Mouse (Mus musculus): ENCODE measurements around the gene Snu13. TPM values are rescaled to one million over a fixed set of nuclear protein-coding genes. Genes with fewer than 3 reads are reported as not detected.
A peak's percentile ranks its signal among the peaks of the same experiment; 100 is the strongest.

Gene Snu13
- polyA plus RNA-seq, 1 experiment from 2014 or later, result 285 TPM

- peak within 1 kb of the TSS; percentile 33 for H3K4me2 ChIP-seq (ENCODE audit: low read length)
- WGBS, result 24% methylated on average over 40 of the region's 40 CpGs
- no peaks in the 10 kb centered on the region for H3K9me3 ChIP-seq (ENCODE audit: control insufficient read depth, low read length)
- ATAC-seq, result no peak
- H3K27ac ChIP-seq (ENCODE audit: low read length), result no peak within 1 kb of the TSS
- no peak within 1 kb of the TSS for H3K9ac ChIP-seq (replicated peaks; ENCODE audit: low read depth, low read length)
- H3K27me3 ChIP-seq (replicated peaks; ENCODE audit: control insufficient read depth, insufficient read depth, low read length), result peaks cover 22% of the 10 kb centered on the region
- no peaks in the 10 kb centered on the region for H3K36me3 ChIP-seq (ENCODE audit: control insufficient read depth, insufficient read depth)
- H3K4me1 ChIP-seq (replicated peaks; ENCODE audit: control insufficient read depth, insufficient read depth, low read length), result peaks cover 4% of the 10 kb centered on the region; the same call in 1 of the 2 replicates
- peak within 1 kb of the TSS; percentile 11 for H3K4me3 ChIP-seq (replicated peaks; ENCODE audit: low read length)
These were observed 22.5 kb upstream of the Snu13 start, which contains the start of gene Mei1 for GRCm38 (mm10) chr15:82069898-82070297. Mei1 (plus strand) TSS chr15:82069996.

GRCm38 (mm10) chr15:82065511-82065910 is 18.1 kb upstream of the Snu13 start:
- Histone ChIP-seq H3K27me3 (replicated peaks; ENCODE audit: control insufficient read depth, insufficient read depth, low read length) (peaks cover 13% of the 10 kb centered on the region), H3K4me2 (ENCODE audit: low read length) (no peak overlapping the region), H3K27ac (ENCODE audit: low read length) (no peak overlapping the region), H3K4me3 (replicated peaks; ENCODE audit: low read length) (no peak overlapping the region), H3K36me3 (ENCODE audit: control insufficient read depth, insufficient read depth) (no peaks in the 10 kb centered on the region), H3K9me3 (ENCODE audit: control insufficient read depth, low read length) (no peaks in the 10 kb centered on the region), H3K4me1 (replicated peaks; ENCODE audit: control insufficient read depth, insufficient read depth, low read length) (peaks cover 4% of the 10 kb centered on the region; the same call in 1 of the 2 replicates), H3K9ac (replicated peaks; ENCODE audit: low read depth, low read length) (no peak overlapping the region)
- 17% methylated on average over 7 of the region's 7 CpGs for WGBS
- no peak for ATAC-seq

GRCm38 (mm10) chr15:82063909-82064308 is 16.5 kb upstream of the Snu13 start:
- WGBS, result 65% methylated on average over 14 of the region's 14 CpGs
- Histone ChIP-seq H3K36me3 (ENCODE audit: control insufficient read depth, insufficient read depth) (no peaks in the 10 kb centered on the region), H3K4me2 (ENCODE audit: low read length) (no peak overlapping the region), H3K4me1 (replicated peaks; ENCODE audit: control insufficient read depth, insufficient read depth, low read length) (no peaks in the 10 kb centered on the region), H3K27ac (ENCODE audit: low read length) (no peak overlapping the region), H3K27me3 (replicated peaks; ENCODE audit: control insufficient read depth, insufficient read depth, low read length) (no peaks in the 10 kb centered on the region; the same call in none of the 2 replicates), H3K9me3 (ENCODE audit: control insufficient read depth, low read length) (no peaks in the 10 kb centered on the region), H3K4me3 (replicated peaks; ENCODE audit: low read length) (no peak overlapping the region), H3K9ac (replicated peaks; ENCODE audit: low read depth, low read length) (no peak overlapping the region)
- no peak for ATAC-seq

GRCm38 (mm10) chr15:82058719-82059201 is 11.4 kb upstream of the Snu13 start, which contains the start of gene 4930407I10Rik:
4930407I10Rik (plus strand) TSS chr15:82059151.
- H3K36me3 ChIP-seq (ENCODE audit: control insufficient read depth, insufficient read depth), result no peaks in the 10 kb centered on the region
- peaks cover 2% of the 10 kb centered on the region; the same call in 1 of the 2 replicates for H3K27me3 ChIP-seq (replicated peaks; ENCODE audit: control insufficient read depth, insufficient read depth, low read length)
- H3K9me3 ChIP-seq (ENCODE audit: control insufficient read depth, low read length), result no peaks in the 10 kb centered on the region
- H3K27ac ChIP-seq (ENCODE audit: low read length), result no peak within 1 kb of the TSS
- no peak within 1 kb of the TSS for H3K9ac ChIP-seq (replicated peaks; ENCODE audit: low read depth, low read length)
- no peak for ATAC-seq
- no peak within 1 kb of the TSS for H3K4me3 ChIP-seq (replicated peaks; ENCODE audit: low read length)
- no peaks in the 10 kb centered on the region for H3K4me1 ChIP-seq (replicated peaks; ENCODE audit: control insufficient read depth, insufficient read depth, low read length)
- WGBS, result 68% methylated on average over 1 of the region's 1 CpGs
- H3K4me2 ChIP-seq (ENCODE audit: low read length), result no peak within 1 kb of the TSS

GRCm38 (mm10) chr15:82052544-82052943 is 5.1 kb upstream of the Snu13 start:
- no peaks in the 10 kb centered on the region for H3K9me3 ChIP-seq (ENCODE audit: control insufficient read depth, low read length)
- H3K27ac ChIP-seq (ENCODE audit: low read length), result no peak overlapping the region
- no peak overlapping the region for H3K4me3 ChIP-seq (replicated peaks; ENCODE audit: low read length)
- H3K9ac ChIP-seq (replicated peaks; ENCODE audit: low read depth, low read length), result no peak overlapping the region
- WGBS, result 72% methylated on average over 5 of the region's 5 CpGs
- H3K4me1 ChIP-seq (replicated peaks; ENCODE audit: control insufficient read depth, insufficient read depth, low read length), result 0 out of 2 replicates have a peak, but pooled peaks cover 2% of the 10 kb centered on the region
- peaks cover 2% of the 10 kb centered on the region; the same call in 1 of the 2 replicates for H3K27me3 ChIP-seq (replicated peaks; ENCODE audit: control insufficient read depth, insufficient read depth, low read length)
- ATAC-seq, result no peak
- no peaks in the 10 kb centered on the region for H3K36me3 ChIP-seq (ENCODE audit: control insufficient read depth, insufficient read depth)
- H3K4me2 ChIP-seq (ENCODE audit: low read length), result no peak overlapping the region

- Histone ChIP-seq H3K4me1 (replicated peaks; ENCODE audit: control insufficient read depth, insufficient read depth, low read length) (peaks cover 20% of the 10 kb centered on the region), H3K27ac (ENCODE audit: low read length) (no peak overlapping the region)
These were observed 1.0 kb downstream of the Snu13 start for GRCm38 (mm10) chr15:82046246-82046891.

GRCm38 (mm10) chr15:82044166-82044784 is 3.1 kb downstream of the Snu13 start:
- Histone ChIP-seq H3K36me3 (ENCODE audit: control insufficient read depth, insufficient read depth) (peaks cover 10% of the 10 kb centered on the region), H3K27ac (ENCODE audit: low read length) (no peak overlapping the region), H3K4me3 (replicated peaks; ENCODE audit: low read length) (no peak overlapping the region), H3K4me2 (ENCODE audit: low read length) (no peak overlapping the region), H3K27me3 (replicated peaks; ENCODE audit: control insufficient read depth, insufficient read depth, low read length) (no peaks in the 10 kb centered on the region), H3K9me3 (ENCODE audit: control insufficient read depth, low read length) (no peaks in the 10 kb centered on the region), H3K4me1 (replicated peaks; ENCODE audit: control insufficient read depth, insufficient read depth, low read length) (peaks cover 20% of the 10 kb centered on the region), H3K9ac (replicated peaks; ENCODE audit: low read depth, low read length) (no peak overlapping the region)
- no peak for ATAC-seq
- 98% methylated on average over 7 of the region's 7 CpGs for WGBS

More at GRCm38 (mm10) chr15:82046246-82046891, 1.0 kb downstream of the Snu13 start:
- Histone ChIP-seq H3K36me3 (ENCODE audit: control insufficient read depth, insufficient read depth) (peaks cover 10% of the 10 kb centered on the region), H3K4me3 (replicated peaks; ENCODE audit: low read length) (peak overlapping the region; percentile 88), H3K4me2 (ENCODE audit: low read length) (peak overlapping the region; percentile 81), H3K9me3 (ENCODE audit: control insufficient read depth, low read length) (no peaks in the 10 kb centered on the region), H3K27me3 (replicated peaks; ENCODE audit: control insufficient read depth, insufficient read depth, low read length) (no peaks in the 10 kb centered on the region), H3K9ac (replicated peaks; ENCODE audit: low read depth, low read length) (peak overlapping the region; percentile 86)
- ATAC-seq, result no peak
- WGBS, result 2% methylated on average over 26 of the region's 26 CpGs

- no peak overlapping the region for H3K9ac ChIP-seq (replicated peaks; ENCODE audit: low read depth, low read length)
- H3K36me3 ChIP-seq (ENCODE audit: control insufficient read depth, insufficient read depth), result peaks cover 21% of the 10 kb centered on the region
- H3K27ac ChIP-seq (ENCODE audit: low read length), result no peak overlapping the region
- no peak overlapping the region for H3K4me3 ChIP-seq (replicated peaks; ENCODE audit: low read length)
- no peaks in the 10 kb centered on the region for H3K9me3 ChIP-seq (ENCODE audit: control insufficient read depth, low read length)
- peaks cover 7% of the 10 kb centered on the region for H3K4me1 ChIP-seq (replicated peaks; ENCODE audit: control insufficient read depth, insufficient read depth, low read length)
- H3K4me2 ChIP-seq (ENCODE audit: low read length), result no peak overlapping the region
- peak; percentile 76 for ATAC-seq
- H3K27me3 ChIP-seq (replicated peaks; ENCODE audit: control insufficient read depth, insufficient read depth, low read length), result no peaks in the 10 kb centered on the region
- 96% methylated on average over 1 of the region's 1 CpGs for WGBS
These were observed 6.7 kb downstream of the Snu13 start for GRCm38 (mm10) chr15:82040650-82041049.

GRCm38 (mm10) chr15:82035904-82036689 is 11.3 kb downstream of the Snu13 start:
- Histone ChIP-seq H3K4me3 (replicated peaks; ENCODE audit: low read length) (no peak overlapping the region), H3K27ac (ENCODE audit: low read length) (no peak overlapping the region), H3K27me3 (replicated peaks; ENCODE audit: control insufficient read depth, insufficient read depth, low read length) (no peaks in the 10 kb centered on the region), H3K4me1 (replicated peaks; ENCODE audit: control insufficient read depth, insufficient read depth, low read length) (no peaks in the 10 kb centered on the region), H3K9ac (replicated peaks; ENCODE audit: low read depth, low read length) (no peak overlapping the region), H3K4me2 (ENCODE audit: low read length) (no peak overlapping the region), H3K36me3 (ENCODE audit: control insufficient read depth, insufficient read depth) (peaks cover 14% of the 10 kb centered on the region), H3K9me3 (ENCODE audit: control insufficient read depth, low read length) (no peaks in the 10 kb centered on the region)
- no peak for ATAC-seq
- WGBS, result 82% methylated on average over 12 of the region's 12 CpGs
